Mouse (Mus musculus): Measurements from ENCODE around the gene Kcnq1.

Gene Kcnq1

GRCm38 (mm10) chr7:143461920-143462319, 355.8 kb downstream of the Kcnq1 start:
- no peak for DNase-seq (ENCODE audit: low spot score in 2 of 2)

GRCm38 (mm10) chr7:143462516-143462915, 356.4 kb downstream of the Kcnq1 start:
- no peak for DNase-seq (ENCODE audit: low spot score in 2 of 2)

GRCm38 (mm10) chr7:143463865-143464415, 357.8 kb downstream of the Kcnq1 start:
- peak; percentile 75 to 82 for DNase-seq (ENCODE audit: low spot score in 2 of 2)

- peak in 1 of 2 experiments; percentile 24 for DNase-seq (ENCODE audit: low spot score in 2 of 2)
Measured at GRCm38 (mm10) chr7:143464811-143465560, 358.8 kb downstream of the Kcnq1 start.

- DNase-seq (ENCODE audit: low spot score in 2 of 2): peak; percentile 84 to 85
Measured at GRCm38 (mm10) chr7:143466099-143466677, 360.0 kb downstream of the Kcnq1 start.

- DNase-seq (ENCODE audit: low spot score in 2 of 2): no peak
Measured at GRCm38 (mm10) chr7:143467714-143468113, 361.6 kb downstream of the Kcnq1 start.

GRCm38 (mm10) chr7:143469946-143470345, 363.8 kb downstream of the Kcnq1 start:
- peak; percentile 73 to 84 for DNase-seq (ENCODE audit: low spot score in 2 of 2)

GRCm38 (mm10) chr7:143473347-143474101, 367.4 kb downstream of the Kcnq1 start, which contains the start of gene Slc22a18:
Slc22a18 (plus strand) TSS chr7:143473736.
- DNase-seq (ENCODE audit: low spot score in 2 of 2): no peak

- DNase-seq (ENCODE audit: low spot score in 2 of 2): no peak
Measured at GRCm38 (mm10) chr7:143474811-143475210, 368.6 kb downstream of the Kcnq1 start.

GRCm38 (mm10) chr7:143475876-143476275, 369.7 kb downstream of the Kcnq1 start:
- DNase-seq (ENCODE audit: low spot score in 2 of 2): no peak

Data from right cerebral cortex, adult 2 months (tissue).